Mouse (Mus musculus) heart, embryonic 11.5 days (tissue): ENCODE measurements around the gene Tmcc3. TPM values are rescaled to one million over a fixed set of nuclear protein-coding genes. Genes with fewer than 3 reads are reported as not detected.

Source experiments
- ATAC-seq: fragments of 200-750 bp; cut with Nextera tagmentation; replicated peaks from 2 replicates; pipeline ENCODE4 v1.8.0; 2017; ENCODE audit warnings: moderate library complexity; ENCODE audit not compliant: insufficient number of reproducible peaks, low FRiP score, low TSS enrichment
- H3K27ac ChIP-seq: fragments of 300-500 bp; sonication (generic); 2 replicates; pipeline ENCODE4 v1.5.1; 2014; ENCODE audit warnings: mild to moderate bottlenecking, low read depth, low read length
- H3K27me3 ChIP-seq: fragments of 300-500 bp; sonication (generic); 2 replicates; pipeline ENCODE4 v1.6.1; 2014; ENCODE audit warnings: mild to moderate bottlenecking, low read length, mixed read lengths; ENCODE audit not compliant: control insufficient read depth, insufficient read depth
- H3K36me3 ChIP-seq: fragments of 300-500 bp; sonication (generic); 2 replicates; pipeline ENCODE4 v1.6.1; 2014; ENCODE audit warnings: mild to moderate bottlenecking, low read length, moderate library complexity, mixed read lengths; ENCODE audit not compliant: control insufficient read depth, insufficient read depth
- H3K4me1 ChIP-seq: fragments of 300-500 bp; sonication (generic); 2 replicates; pipeline ENCODE4 v1.6.1; 2014; ENCODE audit warnings: low read length; ENCODE audit not compliant: control insufficient read depth, insufficient read depth
- H3K4me2 ChIP-seq: fragments of 300-500 bp; sonication (generic); 2 replicates; pipeline ENCODE4 v1.6.1; 2014; ENCODE audit warnings: mild to moderate bottlenecking, moderate library complexity
- H3K4me3 ChIP-seq: fragments of 300-500 bp; sonication (generic); 2 replicates; pipeline ENCODE4 v1.5.1; 2014; ENCODE audit warnings: low read depth, low read length
- H3K9ac ChIP-seq: fragments of 300-500 bp; sonication (generic); 2 replicates; pipeline ENCODE4 v1.6.1; 2014; ENCODE audit warnings: mild to moderate bottlenecking, low read depth, low read length, moderate library complexity
- H3K9me3 ChIP-seq: fragments of 300-500 bp; sonication (generic); replicated peaks from 2 replicates; pipeline ENCODE4 v1.6.1; 2016; ENCODE audit warnings: low read length; ENCODE audit not compliant: control insufficient read depth
- WGBS: fragments of 180-500 bp; shearing (Covaris S2); extraction: QIAGEN DNeasy Blood & Tissue Kit; methylation state at CpG from one replicate; pipeline ENCODE4 v1.1.7; 2014; ENCODE audit not compliant: insufficient replicate concordance; 5-methylcytosine and 5-hydroxymethylcytosine counted together
- polyA plus RNA-seq: library from polyadenylated mRNA; unstranded; fragments of >200 nt; fragmentation: Nextera tagmentation; extraction: Ambion mirVana; gene quantifications from 2 replicates; pipeline ENCODE4 v1.2.1, GENCODE M21; 2014

The Tmcc3 gene
- polyA plus RNA-seq, 1 experiment from 2014 or later = 10.9 TPM

DNA sequence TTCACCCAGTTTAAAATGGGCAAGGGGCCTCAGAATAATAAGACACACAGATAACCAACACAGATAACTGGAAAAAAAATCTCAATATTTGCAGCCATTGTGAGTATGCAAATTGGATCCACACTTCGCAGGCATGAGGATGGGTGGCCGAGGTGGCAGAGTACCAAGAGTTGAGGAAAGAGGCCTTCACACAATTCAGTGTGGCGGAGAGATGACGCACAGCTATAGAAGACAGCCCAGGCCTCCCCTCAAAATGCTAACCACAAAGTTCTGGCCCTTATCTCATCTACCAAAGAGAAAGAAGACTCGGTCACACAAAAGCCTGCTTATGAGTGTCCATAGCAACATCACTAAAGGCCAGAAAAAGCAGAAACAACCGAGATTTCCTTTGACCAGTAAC, 77.5 kb downstream of the Tmcc3 start:
- Histone ChIP-seq H3K9me3 (peaks cover 10% of the 10 kb centered on the region), H3K4me2 (no peak overlapping the region), H3K27me3 (no peaks in the 10 kb centered on the region), H3K9ac (no peak overlapping the region), H3K4me1 (no peaks in the 10 kb centered on the region), H3K27ac (no peak overlapping the region), H3K4me3 (no peak overlapping the region), H3K36me3 (no peaks in the 10 kb centered on the region)
- 83% methylated on average over 6 of the region's 6 CpGs for WGBS
- no peak for ATAC-seq

DNA sequence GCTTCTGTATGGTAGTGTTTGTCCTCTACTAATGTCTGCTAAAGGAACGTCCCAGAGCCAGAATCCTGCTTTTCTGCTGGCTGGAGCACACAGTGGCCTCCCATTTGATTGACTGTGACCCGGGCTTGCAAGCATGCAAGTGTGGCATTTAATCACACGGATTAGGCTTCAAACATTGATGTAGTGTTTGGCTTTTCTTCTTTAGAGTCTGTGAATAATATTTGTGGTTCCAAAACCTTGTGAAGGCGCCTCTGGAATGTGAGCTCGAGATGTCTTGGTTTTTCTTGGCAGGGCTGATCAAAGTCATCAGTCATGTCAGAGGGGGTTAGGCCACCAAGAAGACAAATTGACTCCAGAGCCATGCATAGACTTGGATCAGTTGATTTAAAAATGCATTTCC, 79.3 kb downstream of the Tmcc3 start:
- H3K9ac ChIP-seq = no peak overlapping the region
- H3K4me2 ChIP-seq = no peak overlapping the region
- no peak overlapping the region for H3K4me3 ChIP-seq
- no peak overlapping the region for H3K27ac ChIP-seq
- H3K36me3 ChIP-seq = no peaks in the 10 kb centered on the region
- no peaks in the 10 kb centered on the region for H3K4me1 ChIP-seq
- H3K27me3 ChIP-seq = no peaks in the 10 kb centered on the region
- 75% methylated on average over 5 of the region's 5 CpGs for WGBS
- ATAC-seq = no peak
- peaks cover under 1% of the 10 kb centered on the region for H3K9me3 ChIP-seq

DNA sequence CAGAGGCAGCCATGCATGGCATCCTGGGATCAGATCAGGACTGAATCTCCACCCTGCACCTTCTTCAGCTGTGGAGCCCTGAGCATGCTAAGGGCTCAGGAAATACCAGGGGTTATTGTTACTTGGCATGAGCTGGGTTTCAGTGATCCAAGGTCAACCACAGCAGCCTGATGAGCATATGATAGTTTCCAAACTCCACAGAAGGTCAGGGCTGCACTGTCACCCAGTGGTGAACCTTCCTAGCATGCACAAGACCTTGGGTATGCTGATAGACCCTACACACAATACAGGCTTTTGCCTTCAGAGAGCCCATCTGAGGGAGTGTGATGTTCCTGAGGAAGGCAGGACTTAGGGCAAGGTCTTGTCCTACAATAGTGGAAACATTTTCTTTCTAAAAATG, 82.5 kb downstream of the Tmcc3 start:
- no peaks in the 10 kb centered on the region for H3K27me3 ChIP-seq
- no peaks in the 10 kb centered on the region for H3K9me3 ChIP-seq
- H3K27ac ChIP-seq = no peak overlapping the region
- H3K4me1 ChIP-seq = no peaks in the 10 kb centered on the region
- H3K36me3 ChIP-seq = no peaks in the 10 kb centered on the region
- no peak for ATAC-seq
- no peak overlapping the region for H3K9ac ChIP-seq
- H3K4me3 ChIP-seq = no peak overlapping the region
- H3K4me2 ChIP-seq = no peak overlapping the region

GRCm38 (mm10) chr10:94397833-94398596, 86.3 kb downstream of the Tmcc3 start:
- Histone ChIP-seq H3K36me3 (no peaks in the 10 kb centered on the region), H3K9me3 (no peaks in the 10 kb centered on the region), H3K27me3 (no peaks in the 10 kb centered on the region), H3K27ac (no peak overlapping the region), H3K4me1 (no peaks in the 10 kb centered on the region), H3K4me3 (no peak overlapping the region), H3K9ac (no peak overlapping the region), H3K4me2 (no peak overlapping the region)
- ATAC-seq = no peak
- 70% methylated on average over 11 of the region's 11 CpGs for WGBS

- WGBS = 76% methylated on average over 8 of the region's 8 CpGs
- H3K36me3 ChIP-seq = no peaks in the 10 kb centered on the region
- H3K27me3 ChIP-seq = no peaks in the 10 kb centered on the region
- no peak overlapping the region for H3K27ac ChIP-seq
- no peaks in the 10 kb centered on the region for H3K9me3 ChIP-seq
- no peak overlapping the region for H3K9ac ChIP-seq
- H3K4me2 ChIP-seq = no peak overlapping the region
- H3K4me1 ChIP-seq = no peaks in the 10 kb centered on the region
- no peak for ATAC-seq
- H3K4me3 ChIP-seq = no peak overlapping the region
These were observed 89.1 kb downstream of the Tmcc3 start for GRCm38 (mm10) chr10:94400895-94401294.

DNA sequence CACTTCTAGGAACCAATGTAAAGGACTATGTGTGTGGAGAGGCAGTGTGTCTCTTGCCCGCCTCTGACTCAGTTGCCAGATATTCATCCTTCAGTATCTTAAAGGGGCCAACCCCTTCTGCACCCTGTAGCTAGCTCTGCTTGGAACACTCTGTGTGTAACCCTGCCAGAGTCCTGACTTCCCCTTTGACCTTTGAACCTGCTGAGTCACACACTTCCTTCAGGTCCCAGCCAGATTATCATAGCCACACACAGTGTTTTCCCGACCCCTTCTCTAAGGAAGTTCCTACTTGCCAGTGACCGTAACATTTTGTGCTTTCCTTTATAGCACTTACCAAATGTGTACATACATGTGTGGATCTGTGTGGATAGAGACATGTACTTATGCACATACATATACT, 93.7 kb downstream of the Tmcc3 start:
- Histone ChIP-seq H3K4me1 (no peaks in the 10 kb centered on the region), H3K4me2 (no peak overlapping the region), H3K9ac (no peak overlapping the region), H3K9me3 (no peaks in the 10 kb centered on the region), H3K36me3 (no peaks in the 10 kb centered on the region), H3K27me3 (0 out of 2 replicates have a peak, but pooled peaks cover 2% of the 10 kb centered on the region), H3K27ac (no peak overlapping the region), H3K4me3 (no peak overlapping the region)
- no peak for ATAC-seq
- 48% methylated on average over 3 of the region's 3 CpGs for WGBS

GRCm38 (mm10) chr10:94406821-94407220, 95.1 kb downstream of the Tmcc3 start:
- H3K9ac ChIP-seq = no peak overlapping the region
- no peak overlapping the region for H3K4me2 ChIP-seq
- ATAC-seq = no peak
- H3K36me3 ChIP-seq = no peaks in the 10 kb centered on the region
- H3K27me3 ChIP-seq = 0 out of 2 replicates have a peak, but pooled peaks cover 2% of the 10 kb centered on the region
- no peaks in the 10 kb centered on the region for H3K4me1 ChIP-seq
- H3K4me3 ChIP-seq = no peak overlapping the region
- H3K27ac ChIP-seq = no peak overlapping the region
- 87% methylated on average over 7 of the region's 7 CpGs for WGBS
- no peaks in the 10 kb centered on the region for H3K9me3 ChIP-seq

DNA sequence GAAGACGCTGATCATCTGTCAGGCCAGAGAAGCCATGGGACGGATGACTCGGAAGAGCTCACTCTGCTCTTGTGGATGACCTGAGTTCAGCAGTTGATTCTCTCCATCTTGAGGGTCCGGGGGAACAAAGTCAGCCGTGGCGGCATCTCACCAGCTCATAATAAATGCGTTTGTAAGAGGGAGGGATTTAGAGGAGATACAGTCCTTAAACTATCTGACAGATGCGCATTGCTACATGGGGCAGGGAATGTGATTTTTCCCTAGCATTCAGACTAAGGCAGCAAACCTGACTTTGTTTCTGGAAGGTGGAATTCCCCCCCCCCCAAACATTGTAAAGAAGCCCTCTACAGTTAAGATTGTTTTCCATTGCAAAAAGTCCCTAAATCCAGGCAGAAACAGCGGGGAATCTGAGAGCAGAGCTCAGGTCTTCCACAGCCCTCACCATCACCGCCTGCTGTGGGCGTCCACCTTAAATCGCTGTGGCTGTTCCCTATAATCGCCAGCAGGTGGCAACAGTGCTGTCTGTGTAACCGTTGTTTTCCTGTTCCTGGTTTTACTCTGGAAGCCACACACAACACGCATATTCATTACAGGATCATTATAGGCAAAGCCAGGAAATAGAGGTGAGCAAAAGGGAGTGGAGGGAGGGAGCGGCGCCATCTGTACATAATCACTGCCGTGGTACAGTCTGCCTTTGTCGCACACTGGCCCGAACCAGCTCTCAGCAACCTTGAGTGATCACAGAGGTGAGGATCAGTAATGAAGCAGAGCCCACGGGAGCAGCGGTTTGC, 96.8 kb downstream of the Tmcc3 start:
- Histone ChIP-seq H3K27me3 (0 out of 2 replicates have a peak, but pooled peaks cover 2% of the 10 kb centered on the region), H3K27ac (no peak overlapping the region), H3K9me3 (no peaks in the 10 kb centered on the region), H3K4me2 (peak overlapping the region; percentile 61), H3K36me3 (no peaks in the 10 kb centered on the region), H3K9ac (peak overlapping the region; percentile 66), H3K4me1 (no peaks in the 10 kb centered on the region), H3K4me3 (peak overlapping the region; percentile 35)
- ATAC-seq = peak; percentile 57
- WGBS = 26% methylated on average over 22 of the region's 22 CpGs
